Mouse (Mus musculus): ENCODE measurements around the gene Adam33. TPM values are rescaled to one million over a fixed set of nuclear protein-coding genes. Genes with fewer than 3 reads are reported as not detected.
"Not testable (repeated sequence)": the region's sequence is repeated elsewhere in the genome, so short reads cannot be mapped to it uniquely, and the experiment has no call there.

Adam33 gene
- 0.37 and 0.72 TPM in 2 replicates for polyA plus RNA-seq (2014; fragmentation: Nextera tagmentation; extraction: Ambion mirVana)

DNA sequence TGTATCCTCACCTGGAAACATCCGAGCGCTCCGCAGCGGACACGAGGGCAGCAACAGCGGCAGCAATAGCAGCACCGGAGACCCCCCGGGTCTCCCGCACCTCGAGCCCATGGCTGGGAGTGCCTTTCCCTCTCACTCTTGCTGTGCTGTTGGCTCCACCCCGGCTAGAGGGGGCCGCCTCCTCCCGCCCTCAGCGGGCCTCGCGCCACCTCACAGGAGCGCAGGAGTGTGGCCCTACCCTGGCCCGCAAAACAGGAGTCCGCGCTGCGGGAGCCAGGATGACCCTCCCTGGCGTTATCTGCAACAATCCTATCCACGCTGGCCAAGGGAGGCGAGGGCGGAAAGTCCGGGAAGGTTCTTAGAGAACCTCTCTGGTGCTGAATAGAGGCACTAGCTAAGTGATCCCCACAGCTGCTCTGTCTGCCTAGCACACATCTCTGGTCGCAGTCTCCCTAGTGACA, at the start of gene Adam33:
Adam33 (minus strand) TSS at position 411 of the 461 bp plus-strand sequence.
- Histone ChIP-seq H3K4me1 (ENCODE audit: control insufficient read depth, insufficient read depth, low read length) (peaks cover 3% of the 10 kb centered on the region; the same call in 1 of the 2 replicates), H3K4me3 (ENCODE audit: low read depth, low read length) (0 out of 2 replicates have a peak within 1 kb of the TSS, but pooled peaks have one; percentile 14), H3K36me3 (ENCODE audit: control insufficient read depth, insufficient read depth, low read length) (no peaks in the 10 kb centered on the region), H3K9ac (ENCODE audit: low read length) (0 out of 2 replicates have a peak within 1 kb of the TSS, but pooled peaks have one; percentile 18), H3K9me3 (ENCODE audit: control insufficient read depth, low read length) (no peaks in the 10 kb centered on the region), H3K4me2 (ENCODE audit: low read depth) (peak within 1 kb of the TSS; percentile 33), H3K27me3 (ENCODE audit: control insufficient read depth, insufficient read depth, low read length) (peaks cover 13% of the 10 kb centered on the region), H3K27ac (ENCODE audit: low read depth, low read length) (no peak within 1 kb of the TSS)
- ATAC-seq (ENCODE audit: insufficient read depth, low FRiP score, low TSS enrichment), result no peak
- DNase-seq (ENCODE audit: low spot score), result no peak
- WGBS, result 4% methylated on average over 25 of the region's 27 CpGs

DNA sequence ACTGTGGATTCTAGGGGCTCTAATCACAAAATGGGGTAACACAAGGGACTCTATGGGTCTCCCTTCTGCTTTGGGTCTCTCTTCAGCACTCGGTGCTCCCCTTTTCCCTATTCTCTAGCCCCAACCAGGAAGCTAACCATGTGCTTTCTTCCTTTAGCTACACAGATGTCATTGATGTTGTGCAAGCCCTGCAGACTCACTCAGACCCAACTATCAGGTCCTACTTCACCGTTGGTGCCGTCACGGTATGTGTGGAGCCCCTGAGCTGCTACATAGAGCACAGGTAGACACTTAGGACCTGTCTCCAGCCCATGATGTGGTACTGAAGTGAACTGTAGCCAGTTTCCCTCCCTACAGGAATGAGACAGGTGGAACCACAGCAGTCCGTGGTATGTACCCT, 42.4 kb upstream of the Adam33 start:
- WGBS, result 89% methylated on average over 5 of the region's 5 CpGs
- Histone ChIP-seq H3K4me2 (ENCODE audit: low read depth) (no peak overlapping the region), H3K4me3 (ENCODE audit: low read depth, low read length) (no peak overlapping the region), H3K9me3 (ENCODE audit: control insufficient read depth, low read length) (no peaks in the 10 kb centered on the region), H3K27me3 (ENCODE audit: control insufficient read depth, insufficient read depth, low read length) (no peaks in the 10 kb centered on the region), H3K36me3 (ENCODE audit: control insufficient read depth, insufficient read depth, low read length) (no peaks in the 10 kb centered on the region), H3K9ac (ENCODE audit: low read length) (no peak overlapping the region), H3K27ac (ENCODE audit: low read depth, low read length) (no peak overlapping the region), H3K4me1 (ENCODE audit: control insufficient read depth, insufficient read depth, low read length) (no peaks in the 10 kb centered on the region)
- ATAC-seq (ENCODE audit: insufficient read depth, low FRiP score, low TSS enrichment), result no peak
- no peak for DNase-seq (ENCODE audit: low spot score)

DNA sequence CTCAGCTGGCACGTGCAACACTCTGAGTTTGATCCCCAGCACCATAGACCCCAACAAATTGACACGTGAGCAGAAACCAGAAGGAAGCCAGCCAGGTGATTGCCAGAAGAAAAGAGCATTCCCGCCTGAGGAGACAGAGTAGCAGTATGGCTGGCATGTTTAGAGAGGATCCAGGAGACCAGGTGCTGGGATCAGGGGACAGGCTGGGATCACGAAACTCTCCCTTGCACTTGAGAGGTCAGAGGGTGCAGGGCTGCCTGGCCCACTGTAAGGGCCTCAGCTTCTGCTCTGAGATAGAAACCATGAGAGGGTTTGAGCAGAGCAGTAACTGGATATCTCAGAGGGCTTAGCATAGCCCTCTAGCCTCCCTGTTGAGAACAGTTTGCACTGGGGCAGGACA, 41.4 kb upstream of the Adam33 start:
- not testable (repeated sequence) for H3K27ac ChIP-seq (ENCODE audit: low read depth, low read length); H3K27me3 ChIP-seq (ENCODE audit: control insufficient read depth, insufficient read depth, low read length); H3K4me1 ChIP-seq (ENCODE audit: control insufficient read depth, insufficient read depth, low read length); H3K9ac ChIP-seq (ENCODE audit: low read length); DNase-seq (ENCODE audit: low spot score); H3K4me3 ChIP-seq (ENCODE audit: low read depth, low read length); H3K36me3 ChIP-seq (ENCODE audit: control insufficient read depth, insufficient read depth, low read length); H3K9me3 ChIP-seq (ENCODE audit: control insufficient read depth, low read length); H3K4me2 ChIP-seq (ENCODE audit: low read depth); ATAC-seq (ENCODE audit: insufficient read depth, low FRiP score, low TSS enrichment)
- 60% methylated on average over 4 of the region's 4 CpGs for WGBS

DNA sequence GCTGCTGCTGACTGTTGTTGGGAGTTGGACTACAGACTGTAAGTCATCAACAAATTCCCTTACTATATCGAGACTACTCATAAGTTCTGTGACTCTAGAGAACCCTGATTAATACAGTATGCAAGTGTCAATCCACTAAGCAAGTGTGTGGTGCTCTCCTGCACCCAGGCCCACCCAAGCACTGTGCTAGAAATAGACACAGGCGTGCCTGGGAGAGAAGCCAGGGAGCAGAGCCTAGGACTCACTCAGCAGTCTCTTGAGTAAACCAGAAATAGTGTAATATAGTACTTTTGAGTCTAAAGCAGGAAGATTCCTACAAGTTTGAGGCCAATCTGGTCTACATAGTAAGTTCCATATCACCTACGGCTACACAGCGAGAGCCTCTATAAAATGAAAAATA, 40.4 kb upstream of the Adam33 start:
- Histone ChIP-seq H3K4me2 (ENCODE audit: low read depth) (no peak overlapping the region), H3K36me3 (ENCODE audit: control insufficient read depth, insufficient read depth, low read length) (no peaks in the 10 kb centered on the region), H3K4me1 (ENCODE audit: control insufficient read depth, insufficient read depth, low read length) (no peaks in the 10 kb centered on the region), H3K9me3 (ENCODE audit: control insufficient read depth, low read length) (no peaks in the 10 kb centered on the region), H3K9ac (ENCODE audit: low read length) (no peak overlapping the region), H3K27ac (ENCODE audit: low read depth, low read length) (no peak overlapping the region), H3K27me3 (ENCODE audit: control insufficient read depth, insufficient read depth, low read length) (no peaks in the 10 kb centered on the region), H3K4me3 (ENCODE audit: low read depth, low read length) (no peak overlapping the region)
- 91% methylated on average over 4 of the region's 4 CpGs for WGBS
- ATAC-seq (ENCODE audit: insufficient read depth, low FRiP score, low TSS enrichment) (no peak), DNase-seq (ENCODE audit: low spot score) (no peak)

DNA sequence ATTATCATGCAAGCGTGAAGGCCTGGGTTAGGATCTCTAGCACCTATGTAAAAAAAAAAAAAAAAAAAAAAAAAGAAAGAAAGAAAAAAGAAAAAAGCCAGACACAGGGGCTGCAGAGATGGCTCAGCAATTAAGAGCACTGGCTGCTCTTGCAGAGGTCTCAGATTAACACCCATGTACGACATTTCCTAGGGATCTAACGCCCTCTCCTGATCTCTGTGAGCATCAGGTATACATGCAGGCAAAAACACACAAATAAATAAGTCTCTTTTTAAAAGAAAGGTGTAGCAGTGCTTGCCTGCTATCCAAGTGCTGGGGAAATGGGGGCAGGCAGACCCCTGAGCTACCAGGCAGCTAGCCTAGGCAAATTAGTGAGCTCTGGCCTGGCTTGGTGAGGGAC, 37.9 kb upstream of the Adam33 start:
- ATAC-seq (ENCODE audit: insufficient read depth, low FRiP score, low TSS enrichment), result no peak

DNA sequence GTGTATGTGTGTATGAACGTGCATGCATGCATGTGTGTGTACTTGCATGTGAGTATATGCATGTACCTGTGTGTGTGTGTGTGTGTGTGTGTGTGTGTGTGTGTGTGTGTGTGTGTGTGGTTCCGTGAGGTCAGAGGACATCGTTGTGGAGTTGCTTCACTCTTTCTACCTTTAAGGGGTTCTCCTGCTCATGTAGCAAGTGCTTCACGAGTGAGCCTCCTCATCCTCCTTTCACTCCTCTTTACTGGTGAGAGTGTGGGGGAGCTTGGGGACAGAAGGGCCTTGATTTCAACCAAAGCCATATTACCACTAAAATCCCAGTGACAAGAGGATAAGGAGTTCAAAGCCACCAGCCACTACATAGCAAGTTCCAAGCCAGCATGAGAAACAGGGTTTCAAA, 33.5 kb upstream of the Adam33 start:
- Histone ChIP-seq H3K4me2 (ENCODE audit: low read depth) (no peak overlapping the region), H3K9ac (ENCODE audit: low read length) (no peak overlapping the region; the same call in 1 of the 2 replicates), H3K9me3 (ENCODE audit: control insufficient read depth, low read length) (no peaks in the 10 kb centered on the region), H3K4me1 (ENCODE audit: control insufficient read depth, insufficient read depth, low read length) (no peaks in the 10 kb centered on the region), H3K4me3 (ENCODE audit: low read depth, low read length) (no peak overlapping the region), H3K27ac (ENCODE audit: low read depth, low read length) (no peak overlapping the region), H3K27me3 (ENCODE audit: control insufficient read depth, insufficient read depth, low read length) (no peaks in the 10 kb centered on the region), H3K36me3 (ENCODE audit: control insufficient read depth, insufficient read depth, low read length) (no peaks in the 10 kb centered on the region)
- WGBS, result 80% methylated on average over 4 of the region's 4 CpGs
- ATAC-seq (ENCODE audit: insufficient read depth, low FRiP score, low TSS enrichment) (no peak), DNase-seq (ENCODE audit: low spot score) (no peak)

More for the DNA sequence above, 37.9 kb upstream of the Adam33 start:
- H3K36me3 ChIP-seq (ENCODE audit: control insufficient read depth, insufficient read depth, low read length), result no peaks in the 10 kb centered on the region
- no peak overlapping the region for H3K4me2 ChIP-seq (ENCODE audit: low read depth)
- H3K4me1 ChIP-seq (ENCODE audit: control insufficient read depth, insufficient read depth, low read length), result no peaks in the 10 kb centered on the region
- no peak for DNase-seq (ENCODE audit: low spot score)
- H3K4me3 ChIP-seq (ENCODE audit: low read depth, low read length), result no peak overlapping the region
- H3K9me3 ChIP-seq (ENCODE audit: control insufficient read depth, low read length), result no peaks in the 10 kb centered on the region
- no peaks in the 10 kb centered on the region for H3K27me3 ChIP-seq (ENCODE audit: control insufficient read depth, insufficient read depth, low read length)
- H3K9ac ChIP-seq (ENCODE audit: low read length), result no peak overlapping the region
- WGBS, result 59% methylated on average over 3 of the region's 3 CpGs
- no peak overlapping the region for H3K27ac ChIP-seq (ENCODE audit: low read depth, low read length)

DNA sequence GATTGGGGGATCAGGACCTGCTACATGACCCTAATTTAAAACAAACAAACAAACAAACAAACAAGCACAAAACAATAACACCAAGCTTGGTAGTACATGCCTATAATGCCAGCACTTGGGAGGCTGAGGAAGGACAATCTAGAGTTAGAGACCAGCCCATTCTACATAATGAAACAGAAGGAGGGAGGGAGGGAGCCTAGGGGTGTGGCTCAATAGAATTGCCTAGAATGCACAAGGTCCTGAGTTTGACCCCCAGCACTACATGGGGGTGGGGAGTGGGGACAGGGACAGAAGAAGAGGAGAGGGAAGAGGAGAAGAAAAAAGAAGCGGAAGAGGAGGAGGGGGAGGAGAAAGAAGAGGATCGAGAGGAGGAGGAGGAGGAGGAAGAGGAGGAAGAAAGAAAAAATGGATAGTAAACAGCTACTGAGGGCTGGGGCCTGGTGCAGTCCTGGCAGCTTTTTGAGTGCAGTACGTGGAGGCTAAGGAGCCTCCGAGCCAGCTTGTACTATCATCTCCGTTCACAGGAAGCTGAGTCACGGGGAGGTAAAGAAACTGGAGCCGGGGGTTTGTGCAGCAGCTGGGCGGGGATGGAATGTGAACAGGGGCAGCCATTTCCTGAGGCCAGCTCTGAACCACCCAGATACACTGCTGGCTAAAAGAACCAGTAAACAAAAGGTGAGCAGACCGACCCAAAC, 32.6 kb upstream of the Adam33 start:
- no peak overlapping the region for H3K4me2 ChIP-seq (ENCODE audit: low read depth)
- peak; percentile 56 for DNase-seq (ENCODE audit: low spot score)
- ATAC-seq (ENCODE audit: insufficient read depth, low FRiP score, low TSS enrichment), result peak; percentile 61

DNA sequence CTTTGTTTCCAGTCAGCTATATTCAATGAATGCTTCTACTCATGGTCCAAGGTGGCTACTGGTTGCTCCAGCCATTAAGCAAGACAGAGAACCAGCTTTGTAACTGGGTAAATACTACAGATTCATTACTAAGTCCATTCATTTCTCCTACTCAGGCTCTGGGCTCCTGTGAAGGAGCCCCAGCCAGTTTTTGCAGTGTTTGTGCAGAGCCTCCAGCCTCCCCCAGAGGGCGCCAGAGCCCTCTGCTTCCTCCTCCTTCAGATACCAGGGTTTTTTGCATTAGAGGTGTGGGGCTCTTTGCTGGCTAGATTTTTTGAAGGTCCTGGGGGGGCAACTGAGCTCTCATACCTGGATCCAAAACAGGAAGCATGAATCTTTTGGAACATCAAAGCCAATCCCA, 31.2 kb upstream of the Adam33 start:
- no peaks in the 10 kb centered on the region for H3K4me1 ChIP-seq (ENCODE audit: control insufficient read depth, insufficient read depth, low read length)
- no peaks in the 10 kb centered on the region for H3K9me3 ChIP-seq (ENCODE audit: control insufficient read depth, low read length)
- no peaks in the 10 kb centered on the region for H3K27me3 ChIP-seq (ENCODE audit: control insufficient read depth, insufficient read depth, low read length)
- no peak for ATAC-seq (ENCODE audit: insufficient read depth, low FRiP score, low TSS enrichment)
- no peak overlapping the region for H3K9ac ChIP-seq (ENCODE audit: low read length)
- H3K4me2 ChIP-seq (ENCODE audit: low read depth), result no peak overlapping the region
- DNase-seq (ENCODE audit: low spot score), result peak; percentile 80
- H3K4me3 ChIP-seq (ENCODE audit: low read depth, low read length), result no peak overlapping the region
- H3K36me3 ChIP-seq (ENCODE audit: control insufficient read depth, insufficient read depth, low read length), result no peaks in the 10 kb centered on the region
- WGBS, result 0% methylated on average over 1 of the region's 1 CpGs
- no peak overlapping the region for H3K27ac ChIP-seq (ENCODE audit: low read depth, low read length)

More for the DNA sequence above, 32.6 kb upstream of the Adam33 start:
- Histone ChIP-seq H3K4me1 (ENCODE audit: control insufficient read depth, insufficient read depth, low read length) (no peaks in the 10 kb centered on the region), H3K36me3 (ENCODE audit: control insufficient read depth, insufficient read depth, low read length) (no peaks in the 10 kb centered on the region), H3K4me3 (ENCODE audit: low read depth, low read length) (no peak overlapping the region), H3K9me3 (ENCODE audit: control insufficient read depth, low read length) (no peaks in the 10 kb centered on the region), H3K27ac (ENCODE audit: low read depth, low read length) (no peak overlapping the region), H3K27me3 (ENCODE audit: control insufficient read depth, insufficient read depth, low read length) (no peaks in the 10 kb centered on the region), H3K9ac (ENCODE audit: low read length) (peak overlapping the region; percentile 12; the same call in 1 of the 2 replicates)
- WGBS, result 11% methylated on average over 9 of the region's 9 CpGs

DNA sequence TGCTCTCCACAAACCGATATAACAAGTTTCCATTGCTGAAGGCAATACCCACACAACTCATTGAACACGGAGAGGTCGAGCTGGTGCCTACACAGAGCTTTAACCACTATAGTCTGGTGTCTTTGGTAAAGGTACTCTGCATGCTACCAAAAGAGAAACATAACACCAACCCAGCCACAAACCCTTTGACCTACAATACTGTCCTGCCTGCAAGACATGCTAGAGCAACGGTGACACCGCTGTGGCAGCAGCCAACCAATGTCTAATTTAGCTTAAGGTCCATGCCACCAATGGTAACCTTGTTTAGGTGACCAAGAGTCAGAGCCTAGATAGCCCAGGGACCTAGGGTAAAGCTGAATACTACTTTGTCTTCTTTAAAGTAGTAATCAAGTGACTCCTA, 30.0 kb upstream of the Adam33 start:
- no peak overlapping the region for H3K27ac ChIP-seq (ENCODE audit: low read depth, low read length)
- no peak for ATAC-seq (ENCODE audit: insufficient read depth, low FRiP score, low TSS enrichment)
- no peaks in the 10 kb centered on the region for H3K27me3 ChIP-seq (ENCODE audit: control insufficient read depth, insufficient read depth, low read length)
- H3K9ac ChIP-seq (ENCODE audit: low read length), result no peak overlapping the region
- H3K4me2 ChIP-seq (ENCODE audit: low read depth), result no peak overlapping the region
- 85% methylated on average over 5 of the region's 5 CpGs for WGBS
- H3K36me3 ChIP-seq (ENCODE audit: control insufficient read depth, insufficient read depth, low read length), result no peaks in the 10 kb centered on the region
- no peaks in the 10 kb centered on the region for H3K4me1 ChIP-seq (ENCODE audit: control insufficient read depth, insufficient read depth, low read length)
- no peaks in the 10 kb centered on the region for H3K9me3 ChIP-seq (ENCODE audit: control insufficient read depth, low read length)
- H3K4me3 ChIP-seq (ENCODE audit: low read depth, low read length), result no peak overlapping the region
- DNase-seq (ENCODE audit: low spot score), result no peak

Measured in neural tube, embryonic 11.5 days (tissue).